Mouse (Mus musculus) liver, embryonic 11.5 days (tissue): ENCODE measurements around the gene Ispd. TPM values are rescaled to one million over a fixed set of nuclear protein-coding genes. Genes with fewer than 3 reads are reported as not detected.

ENCODE experiments used
- ATAC-seq: fragments of 200-750 bp; cut with Nextera tagmentation; replicated peaks from 2 replicates; pipeline ENCODE4 v1.8.0; 2017; ENCODE audit warnings: moderate number of reproducible peaks, mild to moderate bottlenecking, moderate TSS enrichment, moderate library complexity; ENCODE audit not compliant: low FRiP score
- DNase-seq: peaks from one replicate; pipeline ENCODE4 v3.0.0-alpha.2; 2017; ENCODE audit warnings: low spot score
- H3K27ac ChIP-seq: fragments of 300-500 bp; sonication (generic); 2 replicates; pipeline ENCODE4 v1.5.1; 2014; ENCODE audit warnings: mild to moderate bottlenecking, low read depth, low read length, control low read depth
- H3K27me3 ChIP-seq: fragments of 300-500 bp; sonication (generic); replicated peaks from 2 replicates; pipeline ENCODE4 v1.6.1; 2014; ENCODE audit warnings: low read length, mixed read lengths; ENCODE audit not compliant: control insufficient read depth, insufficient read depth
- H3K36me3 ChIP-seq: fragments of 300-500 bp; sonication (generic); 2 replicates; pipeline ENCODE4 v1.6.1; 2014; ENCODE audit warnings: mild to moderate bottlenecking, low read length, moderate library complexity, mixed read lengths; ENCODE audit not compliant: control insufficient read depth, insufficient read depth
- H3K4me1 ChIP-seq: fragments of 300-500 bp; sonication (generic); replicated peaks from 2 replicates; pipeline ENCODE4 v1.6.1; 2014; ENCODE audit warnings: low read length, mixed read lengths; ENCODE audit not compliant: control insufficient read depth, insufficient read depth
- H3K4me2 ChIP-seq: fragments of 300-500 bp; sonication (generic); 2 replicates; pipeline ENCODE4 v1.6.1; 2014; ENCODE audit warnings: mild to moderate bottlenecking, control low read depth, moderate library complexity
- H3K4me3 ChIP-seq: fragments of 300-500 bp; sonication (generic); 2 replicates; pipeline ENCODE4 v1.5.1; 2014; ENCODE audit warnings: low read depth, low read length, control low read depth
- H3K9ac ChIP-seq: fragments of 300-500 bp; sonication (generic); 2 replicates; pipeline ENCODE4 v1.6.1; 2014; ENCODE audit warnings: low read depth, low read length, control low read depth
- H3K9me3 ChIP-seq: fragments of 300-500 bp; sonication (generic); 2 replicates; pipeline ENCODE4 v1.6.1; 2016; ENCODE audit warnings: low read length, inconsistent platforms, mixed read lengths; ENCODE audit not compliant: control insufficient read depth
- WGBS: fragments of 180-500 bp; shearing (Covaris S2); extraction: QIAGEN DNeasy Blood & Tissue Kit; methylation state at CpG from one replicate; pipeline ENCODE4 v1.1.7; 2014; 5-methylcytosine and 5-hydroxymethylcytosine counted together
- polyA plus RNA-seq: library from polyadenylated mRNA; unstranded; fragments of >200 nt; fragmentation: Nextera tagmentation; extraction: Ambion mirVana; gene quantifications from 2 replicates; pipeline ENCODE4 v1.2.1, GENCODE M21; 2014

Ispd gene
- polyA plus RNA-seq, 1 experiment from 2014 or later, result 5.0 TPM

DNA sequence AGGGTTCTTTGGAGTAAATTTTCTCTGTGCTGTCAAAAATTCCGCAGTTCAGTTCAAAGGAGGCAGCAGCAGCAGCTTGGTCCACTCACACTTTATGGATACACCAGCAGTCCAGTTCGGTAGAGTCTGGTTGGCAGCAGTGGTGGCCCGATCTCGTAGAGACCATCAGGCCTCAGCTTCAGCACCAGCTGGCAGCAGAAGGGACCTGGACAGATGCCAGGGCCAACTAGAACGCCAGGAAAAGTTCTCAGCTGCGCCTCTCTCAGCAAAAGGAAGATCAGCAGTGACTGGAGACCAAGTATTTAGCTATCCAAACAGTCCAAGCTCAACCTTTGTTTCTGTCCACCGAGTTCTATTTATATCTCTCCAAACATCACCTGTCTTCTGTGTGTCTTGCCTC is 281.2 kb downstream of the Ispd start:
- no peaks in the 10 kb centered on the region for H3K36me3 ChIP-seq

DNA sequence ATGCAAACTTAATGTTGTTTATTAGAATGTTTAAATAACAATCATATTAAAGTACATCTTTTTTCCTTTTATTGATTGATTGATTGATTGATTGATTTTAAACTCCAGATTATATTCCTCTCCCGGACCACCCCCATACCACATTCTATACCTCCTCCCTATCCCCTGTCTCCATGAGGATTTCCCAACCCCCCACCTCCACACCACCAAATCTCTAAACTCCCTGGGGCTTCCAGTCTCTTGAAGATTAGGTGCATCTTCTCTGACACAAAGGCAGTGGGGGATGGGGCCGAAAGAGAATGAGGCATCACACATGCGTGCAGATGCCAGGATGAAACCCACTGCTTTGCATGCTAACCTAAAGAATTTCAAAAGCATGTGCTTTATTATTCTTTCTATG is 283.5 kb downstream of the Ispd start:
- Histone ChIP-seq H3K4me2 (no peak overlapping the region), H3K36me3 (no peaks in the 10 kb centered on the region), H3K27me3 (no peaks in the 10 kb centered on the region), H3K9ac (no peak overlapping the region), H3K27ac (no peak overlapping the region), H3K4me3 (no peak overlapping the region), H3K4me1 (no peaks in the 10 kb centered on the region), H3K9me3 (no peaks in the 10 kb centered on the region)
- DNase-seq, result no peak
- 68% methylated on average over 3 of the region's 3 CpGs for WGBS
- ATAC-seq, result no peak

More for the DNA sequence above, 281.2 kb downstream of the Ispd start:
- Histone ChIP-seq H3K4me3 (no peak overlapping the region), H3K27me3 (no peaks in the 10 kb centered on the region), H3K4me1 (no peaks in the 10 kb centered on the region), H3K9me3 (no peaks in the 10 kb centered on the region), H3K4me2 (no peak overlapping the region), H3K9ac (no peak overlapping the region), H3K27ac (no peak overlapping the region)
- DNase-seq, result no peak
- 87% methylated on average over 7 of the region's 7 CpGs for WGBS
- no peak for ATAC-seq

DNA sequence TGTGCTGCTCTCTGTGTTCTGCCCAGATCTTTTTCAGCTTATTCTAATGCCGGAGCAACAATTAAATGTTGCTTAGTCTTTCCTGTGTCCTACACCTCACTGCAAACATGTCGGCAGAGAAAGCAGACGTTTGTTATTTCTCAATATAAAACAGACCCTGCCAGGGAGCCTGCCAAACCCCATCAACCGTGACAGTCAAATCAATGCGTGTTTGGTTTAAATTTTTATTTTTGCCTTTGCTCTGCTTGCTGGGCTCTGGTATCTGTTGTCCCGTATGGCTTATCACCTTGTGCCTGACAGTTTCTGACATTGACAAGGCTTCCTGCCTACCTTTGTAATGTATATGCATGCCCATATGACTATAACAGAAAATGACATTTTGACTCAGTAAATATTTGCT is 285.5 kb downstream of the Ispd start:
- no peak overlapping the region for H3K27ac ChIP-seq
- H3K36me3 ChIP-seq, result no peaks in the 10 kb centered on the region
- DNase-seq (no peak), ATAC-seq (no peak)
- WGBS, result 57% methylated on average over 6 of the region's 6 CpGs
- H3K9ac ChIP-seq, result no peak overlapping the region
- H3K4me2 ChIP-seq, result no peak overlapping the region
- no peaks in the 10 kb centered on the region for H3K4me1 ChIP-seq
- no peaks in the 10 kb centered on the region for H3K9me3 ChIP-seq
- no peaks in the 10 kb centered on the region for H3K27me3 ChIP-seq
- no peak overlapping the region for H3K4me3 ChIP-seq

DNA sequence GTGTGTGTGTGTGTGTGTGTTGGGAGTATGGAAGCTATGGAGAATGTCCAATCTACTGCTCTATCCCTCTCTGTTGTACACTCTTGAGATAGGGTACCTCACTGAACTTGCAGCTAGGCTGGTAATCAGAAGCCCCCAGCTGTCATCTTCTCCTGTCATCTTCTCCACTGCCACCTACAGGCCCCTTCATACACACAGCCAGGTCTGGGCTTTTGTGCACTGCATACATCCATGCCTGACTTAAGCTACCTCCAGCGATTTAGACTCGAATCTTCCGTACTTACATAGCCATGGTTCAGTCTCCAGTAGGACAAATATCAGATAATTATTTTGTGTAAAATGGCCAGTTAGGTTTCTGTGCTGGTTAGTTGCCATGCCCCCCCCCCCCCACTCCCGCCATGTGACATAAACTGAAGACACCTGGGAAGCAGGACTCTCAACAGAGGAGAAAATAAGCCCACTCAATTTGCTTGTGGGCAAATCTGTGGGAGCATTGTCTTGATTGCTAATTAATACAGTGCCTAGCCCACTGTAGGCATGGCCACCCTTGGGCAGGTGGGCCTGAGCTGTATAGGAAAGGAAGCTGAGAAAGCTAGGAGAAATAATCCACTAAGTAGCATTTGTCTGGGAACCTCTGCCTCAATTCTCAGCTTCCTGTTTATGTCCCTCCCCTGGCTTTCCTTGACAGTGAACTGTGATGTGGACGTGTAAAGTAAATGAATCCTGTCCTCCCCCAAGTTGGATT is 289.1 kb downstream of the Ispd start:
- WGBS, result 74% methylated on average over 5 of the region's 5 CpGs
- H3K9ac ChIP-seq, result no peak overlapping the region
- H3K4me3 ChIP-seq, result no peak overlapping the region
- H3K4me2 ChIP-seq, result no peak overlapping the region
- ATAC-seq (no peak), DNase-seq (no peak)
- no peak overlapping the region for H3K27ac ChIP-seq
- H3K9me3 ChIP-seq, result no peaks in the 10 kb centered on the region
- no peaks in the 10 kb centered on the region for H3K4me1 ChIP-seq
- H3K27me3 ChIP-seq, result no peaks in the 10 kb centered on the region
- no peaks in the 10 kb centered on the region for H3K36me3 ChIP-seq

DNA sequence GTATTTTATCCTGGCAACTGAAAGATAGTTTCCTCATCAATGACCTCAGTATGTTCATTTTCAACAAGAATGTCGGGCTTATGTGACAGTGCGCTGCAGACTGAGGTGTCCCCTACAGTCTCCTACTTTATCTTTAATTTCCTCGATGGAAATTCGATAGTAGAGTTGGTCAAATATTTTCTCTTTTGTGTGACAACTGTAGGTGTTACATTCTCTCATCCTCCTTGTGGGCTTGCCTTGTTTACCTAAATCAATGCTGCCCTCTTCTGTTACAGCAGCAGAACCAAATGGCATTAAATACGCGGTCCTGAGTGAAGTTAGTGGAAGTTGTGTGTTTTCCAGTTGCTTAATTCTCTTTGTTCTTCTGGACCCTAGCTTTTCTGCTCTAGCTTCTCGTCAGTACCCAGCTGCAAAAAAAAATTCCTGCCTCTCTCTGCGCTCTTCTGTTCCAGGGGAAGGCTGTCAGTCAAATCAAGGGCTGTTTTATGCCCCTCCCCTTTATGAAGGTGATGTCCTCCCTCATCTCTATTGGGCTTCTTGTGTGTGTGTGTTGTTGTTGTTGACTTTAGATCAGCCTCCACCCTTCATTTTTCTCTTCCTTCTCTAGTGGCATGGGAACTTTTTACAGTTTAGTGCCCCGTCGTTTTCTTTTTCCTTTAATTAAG is 289.8 kb downstream of the Ispd start:
- WGBS, result 44% methylated on average over 10 of the region's 10 CpGs

DNA sequence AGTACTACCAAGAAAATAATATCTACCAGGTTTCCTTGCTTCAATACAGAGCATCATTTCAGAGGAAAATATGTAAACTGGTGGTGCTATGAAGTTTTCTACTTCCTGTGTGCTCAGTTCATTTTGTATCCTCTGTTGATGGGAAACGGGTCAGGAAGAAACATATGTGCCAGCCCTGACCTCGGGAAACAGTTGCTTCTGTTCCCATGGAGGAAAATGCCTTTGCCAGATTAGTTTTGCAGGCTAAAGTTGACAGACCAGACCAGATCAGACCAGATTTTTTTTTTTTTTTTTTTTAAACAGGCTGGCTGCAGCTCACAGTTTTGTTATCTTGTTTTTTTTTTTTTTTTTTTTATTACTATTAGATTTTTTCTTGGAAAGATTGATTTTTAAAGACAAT is 293.2 kb downstream of the Ispd start:
- DNase-seq (no peak), ATAC-seq (no peak)
- no peaks in the 10 kb centered on the region for H3K4me1 ChIP-seq
- H3K4me2 ChIP-seq, result no peak overlapping the region
- no peaks in the 10 kb centered on the region for H3K27me3 ChIP-seq
- no peaks in the 10 kb centered on the region for H3K9me3 ChIP-seq
- H3K36me3 ChIP-seq, result no peaks in the 10 kb centered on the region
- H3K27ac ChIP-seq, result no peak overlapping the region
- 45% methylated on average over 2 of the region's 2 CpGs for WGBS
- no peak overlapping the region for H3K9ac ChIP-seq
- H3K4me3 ChIP-seq, result no peak overlapping the region

More for the DNA sequence above, 289.8 kb downstream of the Ispd start:
- H3K9me3 ChIP-seq, result no peaks in the 10 kb centered on the region
- DNase-seq (no peak), ATAC-seq (no peak)
- no peaks in the 10 kb centered on the region for H3K36me3 ChIP-seq
- no peak overlapping the region for H3K9ac ChIP-seq
- H3K4me2 ChIP-seq, result no peak overlapping the region
- H3K27me3 ChIP-seq, result no peaks in the 10 kb centered on the region
- H3K4me1 ChIP-seq, result no peaks in the 10 kb centered on the region
- H3K4me3 ChIP-seq, result no peak overlapping the region
- H3K27ac ChIP-seq, result no peak overlapping the region

DNA sequence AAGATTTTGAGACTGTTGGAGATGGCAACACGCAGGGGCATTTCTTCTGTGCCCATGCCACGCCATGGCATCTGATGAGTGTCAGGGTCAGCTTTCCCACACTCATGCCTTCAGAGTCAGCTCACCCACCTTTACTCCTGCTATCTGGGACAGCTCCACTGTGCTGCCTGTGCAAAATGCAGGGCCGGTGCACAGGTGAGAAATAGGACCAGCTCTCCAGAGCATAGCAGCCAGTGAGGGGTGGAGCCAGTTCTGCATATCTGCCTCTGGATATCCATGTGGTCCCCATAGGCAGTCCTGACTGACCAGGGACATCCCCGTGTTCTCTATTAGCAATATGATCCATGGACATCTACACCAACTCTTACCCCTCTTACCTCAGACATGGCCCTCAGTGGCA is 297.0 kb downstream of the Ispd start:
- Histone ChIP-seq H3K36me3 (no peaks in the 10 kb centered on the region), H3K9me3 (no peaks in the 10 kb centered on the region), H3K4me2 (no peak overlapping the region), H3K4me3 (no peak overlapping the region), H3K4me1 (no peaks in the 10 kb centered on the region), H3K27ac (no peak overlapping the region), H3K27me3 (no peaks in the 10 kb centered on the region), H3K9ac (no peak overlapping the region)
- WGBS, result 82% methylated on average over 4 of the region's 4 CpGs
- DNase-seq (no peak), ATAC-seq (no peak)

DNA sequence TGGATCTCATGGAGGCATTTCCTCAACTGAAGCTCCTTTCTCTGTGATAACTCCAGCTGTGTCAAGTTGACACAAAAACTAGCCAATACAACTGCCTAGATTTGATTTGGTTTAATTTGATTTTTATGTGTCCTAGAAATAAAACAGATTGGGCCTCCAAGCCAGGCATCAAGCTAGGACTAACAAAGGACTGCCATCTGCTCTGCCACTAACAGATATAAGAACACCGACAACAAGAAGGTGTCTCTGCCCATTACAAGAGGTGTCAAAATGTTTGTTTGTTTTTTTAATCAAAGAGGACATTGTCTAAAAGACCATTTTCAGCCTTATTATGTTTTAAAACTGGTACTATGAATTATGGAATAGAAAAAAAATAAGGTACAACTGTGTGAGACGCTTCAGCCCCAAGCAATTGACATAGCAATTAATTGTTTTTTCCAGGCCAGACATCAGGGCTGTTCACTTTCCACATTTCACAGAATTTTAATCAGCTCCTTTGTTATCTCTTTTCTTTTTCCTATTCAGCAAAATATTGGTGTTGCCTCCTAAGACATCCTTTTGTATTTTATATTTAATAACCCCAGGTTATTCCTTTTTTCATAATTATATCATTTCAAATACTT is 299.7 kb downstream of the Ispd start:
- Histone ChIP-seq H3K27me3 (no peaks in the 10 kb centered on the region), H3K4me3 (no peak overlapping the region), H3K4me1 (no peaks in the 10 kb centered on the region), H3K4me2 (no peak overlapping the region), H3K27ac (no peak overlapping the region), H3K9ac (no peak overlapping the region), H3K9me3 (no peaks in the 10 kb centered on the region), H3K36me3 (no peaks in the 10 kb centered on the region)
- ATAC-seq, result no peak
- WGBS, result 82% methylated on average over 2 of the region's 2 CpGs
- DNase-seq, result no peak
